Mouse (Mus musculus): Measurements from ENCODE around the gene Ccnd3. TPM values are rescaled to one million over a fixed set of nuclear protein-coding genes. Genes with fewer than 3 reads are reported as not detected.
A peak's percentile ranks its signal among the peaks of the same experiment; 100 is the strongest.

The Ccnd3 gene
- total RNA-seq (2014; fragmentation: Nextera tagmentation): 99.8 and 128 TPM in 2 replicates
- total RNA-seq (2017): 35.5 and 35.9 TPM in 2 replicates

GRCm38 (mm10) chr17:47504941-47505346 is at the start of gene Ccnd3:
TSS of gene Ccnd3 (plus strand) at chr17:47505051.
- peak; percentile 44 for ATAC-seq (replicated peaks; ENCODE audit: poor library complexity, severe bottlenecking)

DNA sequence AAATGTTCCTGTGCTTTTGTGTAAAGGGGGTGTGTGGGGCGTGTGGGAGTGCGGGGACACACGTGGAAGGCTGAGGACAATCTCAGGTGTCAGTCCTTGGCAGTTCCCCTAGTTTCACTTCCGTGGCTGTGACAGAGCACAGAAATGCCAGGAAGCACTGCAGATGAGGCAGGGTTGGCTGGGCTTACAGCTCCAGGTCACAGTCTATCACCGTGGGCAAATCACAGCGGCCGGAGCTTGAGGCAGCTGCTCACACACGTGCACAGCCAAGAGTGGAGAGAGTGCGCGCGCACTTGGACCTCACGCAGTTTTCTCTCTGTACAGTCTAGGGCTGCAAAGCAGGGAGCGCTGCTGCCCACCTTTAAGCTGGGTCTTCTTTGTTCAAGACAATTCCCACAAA is 46.5 kb upstream of the Ccnd3 start:
- peak; percentile 36 for ATAC-seq (replicated peaks; ENCODE audit: poor library complexity, severe bottlenecking)

- no peak for ATAC-seq (replicated peaks; ENCODE audit: poor library complexity, severe bottlenecking)
These were observed 45.9 kb upstream of the Ccnd3 start for GRCm38 (mm10) chr17:47458936-47459335.

GRCm38 (mm10) chr17:47459341-47459919 is 45.4 kb upstream of the Ccnd3 start:
- ATAC-seq (replicated peaks; ENCODE audit: poor library complexity, severe bottlenecking): no peak

GRCm38 (mm10) chr17:47461688-47462087 is 43.2 kb upstream of the Ccnd3 start:
- no peak for ATAC-seq (replicated peaks; ENCODE audit: poor library complexity, severe bottlenecking)

DNA sequence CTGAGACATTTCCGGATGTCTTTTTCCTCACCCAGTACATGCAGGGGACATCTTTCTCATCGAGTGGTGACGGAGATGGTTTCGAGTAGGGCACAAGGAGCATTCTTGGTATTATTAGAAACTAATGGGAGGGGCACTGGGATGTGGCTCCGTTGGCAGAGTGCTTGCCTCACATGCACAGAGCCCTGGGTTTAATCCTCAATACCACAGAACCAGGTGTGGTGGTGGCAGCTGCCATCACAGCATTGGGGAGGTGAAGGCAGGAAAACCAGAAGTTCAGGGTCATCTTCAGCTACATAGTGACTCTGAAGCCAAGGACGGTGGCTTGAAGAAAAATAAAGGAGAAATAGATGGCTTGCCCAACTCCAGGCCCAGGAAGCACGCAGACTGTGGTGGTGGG is 42.6 kb upstream of the Ccnd3 start:
- ATAC-seq (replicated peaks; ENCODE audit: poor library complexity, severe bottlenecking): no peak

DNA sequence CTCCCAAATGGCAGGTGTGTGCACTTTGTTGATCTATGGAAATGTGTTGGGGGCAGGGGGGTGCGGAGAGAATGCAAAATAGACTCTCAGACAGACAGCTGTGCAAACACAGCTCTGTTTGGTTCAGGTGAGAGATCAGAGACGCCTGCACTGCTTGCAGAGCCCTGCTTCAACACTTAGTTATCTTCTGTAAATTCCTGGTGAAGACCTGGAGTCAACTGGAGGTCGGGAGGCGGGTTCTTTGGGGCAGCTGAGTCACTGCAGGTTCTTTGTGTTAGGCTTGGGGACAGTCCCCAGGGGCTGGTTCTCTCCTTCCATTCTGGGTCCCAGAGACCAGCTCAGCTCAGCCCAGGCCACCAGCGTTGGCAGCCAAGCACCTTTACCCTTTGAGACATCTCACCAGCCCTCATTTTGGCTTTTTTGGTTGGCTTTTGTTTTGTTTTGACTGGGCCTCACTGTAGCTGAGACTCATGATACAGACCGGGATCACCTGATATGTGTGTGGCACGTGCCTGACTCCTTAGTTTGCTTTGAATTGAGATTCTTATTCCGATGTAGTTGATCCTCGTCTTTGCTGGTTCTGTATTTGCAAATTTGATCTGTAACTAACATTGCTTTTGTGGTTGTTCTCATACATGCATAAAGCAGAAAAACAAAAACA is 42.0 kb upstream of the Ccnd3 start:
- ATAC-seq (replicated peaks; ENCODE audit: poor library complexity, severe bottlenecking): no peak

DNA sequence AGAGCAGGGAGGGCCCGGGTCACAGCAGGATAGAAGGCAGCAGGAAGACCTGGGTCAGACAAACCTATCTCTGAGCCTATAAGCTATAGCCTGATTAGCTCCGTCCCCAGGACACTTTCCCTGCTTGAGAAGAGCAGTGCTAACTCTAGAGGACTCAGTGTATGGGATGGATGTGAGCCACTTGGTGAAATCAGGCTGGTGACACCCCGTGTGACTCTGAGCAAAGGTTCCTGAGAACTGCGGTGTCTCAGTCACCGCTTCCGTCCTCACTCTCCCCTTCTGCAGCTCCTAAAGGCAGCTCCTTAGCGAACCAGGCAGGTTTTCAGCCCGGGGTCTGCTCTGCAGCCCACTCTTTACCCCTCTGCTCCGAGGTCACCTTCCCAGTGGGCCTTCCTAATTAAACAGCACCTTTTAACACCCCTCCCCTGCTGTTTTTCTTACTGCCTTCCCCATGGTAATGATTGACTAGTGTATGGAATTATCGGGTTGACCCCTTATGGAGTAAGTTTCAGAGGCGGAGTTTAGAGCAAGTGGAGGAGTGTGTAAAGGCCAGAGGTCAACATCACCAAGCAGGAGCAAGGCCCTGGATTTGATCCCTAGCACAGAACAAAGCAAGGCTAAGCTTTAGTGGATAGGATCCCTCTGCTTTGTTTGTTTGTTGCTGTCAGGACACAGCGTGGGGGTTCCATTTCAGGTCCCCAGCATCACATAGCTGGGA is 40.4 kb upstream of the Ccnd3 start:
- no peak for ATAC-seq (replicated peaks; ENCODE audit: poor library complexity, severe bottlenecking)

- no peak for ATAC-seq (replicated peaks; ENCODE audit: poor library complexity, severe bottlenecking)
These were observed 39.8 kb upstream of the Ccnd3 start for GRCm38 (mm10) chr17:47465016-47465415.

DNA sequence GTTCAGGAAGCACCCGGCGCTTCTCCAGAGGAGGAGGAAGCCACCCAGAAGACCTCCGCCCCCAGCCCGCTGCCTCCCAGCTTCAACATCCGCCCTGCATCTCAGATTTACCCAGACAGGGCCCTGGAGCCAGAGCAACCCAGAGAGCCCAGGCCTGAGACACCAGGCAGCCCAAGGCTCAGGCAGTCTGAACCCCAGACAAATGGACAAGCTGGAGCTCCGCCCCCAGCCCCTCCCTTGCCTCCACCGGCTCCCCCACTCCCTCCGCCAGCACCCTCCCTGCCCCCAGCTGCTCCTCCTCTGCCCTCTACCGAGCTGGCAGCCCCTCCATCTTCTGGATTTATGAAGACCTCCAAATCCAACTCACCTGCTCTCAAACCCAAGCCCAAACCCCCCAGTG is 38.6 kb upstream of the Ccnd3 start:
- no peak for ATAC-seq (replicated peaks; ENCODE audit: poor library complexity, severe bottlenecking)

- no peak for ATAC-seq (replicated peaks; ENCODE audit: poor library complexity, severe bottlenecking)
These were observed 37.2 kb upstream of the Ccnd3 start for GRCm38 (mm10) chr17:47467659-47468058.

GRCm38 (mm10) chr17:47468063-47468462 is 36.8 kb upstream of the Ccnd3 start:
- ATAC-seq (replicated peaks; ENCODE audit: poor library complexity, severe bottlenecking): no peak

GRCm38 (mm10) chr17:47468466-47468865 is 36.4 kb upstream of the Ccnd3 start:
- no peak for ATAC-seq (replicated peaks; ENCODE audit: poor library complexity, severe bottlenecking)

DNA sequence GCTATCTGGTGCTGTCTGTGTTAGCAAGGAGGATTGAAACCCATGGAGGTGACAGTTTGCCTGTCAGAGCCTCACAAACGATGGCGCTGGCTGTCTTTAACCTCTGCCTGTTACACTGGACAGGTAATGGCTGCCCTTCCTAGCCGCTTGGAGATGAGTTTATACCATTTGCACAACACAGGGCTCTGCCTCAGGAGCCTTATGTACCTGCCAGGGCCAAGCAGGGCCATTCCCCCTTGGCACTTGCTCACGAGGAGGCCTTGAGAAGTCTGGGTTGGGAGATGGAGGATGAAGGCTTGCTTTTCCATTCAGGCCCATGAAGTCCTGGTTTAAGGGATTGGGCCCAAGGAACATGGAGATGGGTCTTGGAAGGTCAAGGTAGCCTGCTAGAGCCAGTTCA is 35.2 kb upstream of the Ccnd3 start:
- no peak for ATAC-seq (replicated peaks; ENCODE audit: poor library complexity, severe bottlenecking)

DNA sequence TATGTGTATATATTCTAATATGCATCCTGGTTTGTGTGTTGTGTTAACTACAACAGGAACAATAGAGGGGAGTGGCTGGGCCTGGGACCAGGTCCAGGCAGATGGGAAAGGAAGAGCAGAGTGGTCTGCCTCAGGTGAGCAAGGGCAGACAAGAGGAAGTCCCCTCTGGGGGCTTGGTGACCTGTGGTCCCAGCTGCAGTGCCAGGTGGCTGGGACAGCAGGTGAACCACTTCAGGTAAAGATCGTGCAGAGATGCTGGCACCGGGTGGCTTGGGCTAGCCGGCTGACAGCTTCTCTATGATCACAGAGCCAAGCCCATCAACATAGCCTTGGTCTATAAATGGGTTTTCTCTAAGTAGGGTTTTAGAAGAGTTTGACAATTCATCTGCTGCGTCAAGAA is 34.7 kb upstream of the Ccnd3 start:
- ATAC-seq (replicated peaks; ENCODE audit: poor library complexity, severe bottlenecking): no peak

DNA sequence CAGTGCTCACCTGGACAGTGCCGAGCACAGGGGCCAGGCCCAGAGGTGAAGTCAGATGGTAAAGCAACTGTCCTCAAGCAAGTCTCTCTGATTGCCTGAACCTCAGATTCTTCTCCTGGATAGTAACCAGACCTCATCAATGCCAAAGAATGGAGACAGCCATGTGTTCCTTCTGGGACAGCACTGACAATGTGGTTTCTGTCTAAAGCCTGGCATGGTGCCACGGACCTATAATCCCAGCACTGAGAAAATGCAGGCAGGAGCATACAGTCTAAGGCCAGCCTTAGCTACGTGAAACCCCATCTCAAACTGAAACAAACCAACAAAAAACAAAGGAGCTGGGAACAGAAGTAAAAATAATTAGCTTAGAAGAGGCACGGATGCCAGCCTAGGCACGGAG is 34.2 kb upstream of the Ccnd3 start:
- ATAC-seq (replicated peaks; ENCODE audit: poor library complexity, severe bottlenecking): no peak

DNA sequence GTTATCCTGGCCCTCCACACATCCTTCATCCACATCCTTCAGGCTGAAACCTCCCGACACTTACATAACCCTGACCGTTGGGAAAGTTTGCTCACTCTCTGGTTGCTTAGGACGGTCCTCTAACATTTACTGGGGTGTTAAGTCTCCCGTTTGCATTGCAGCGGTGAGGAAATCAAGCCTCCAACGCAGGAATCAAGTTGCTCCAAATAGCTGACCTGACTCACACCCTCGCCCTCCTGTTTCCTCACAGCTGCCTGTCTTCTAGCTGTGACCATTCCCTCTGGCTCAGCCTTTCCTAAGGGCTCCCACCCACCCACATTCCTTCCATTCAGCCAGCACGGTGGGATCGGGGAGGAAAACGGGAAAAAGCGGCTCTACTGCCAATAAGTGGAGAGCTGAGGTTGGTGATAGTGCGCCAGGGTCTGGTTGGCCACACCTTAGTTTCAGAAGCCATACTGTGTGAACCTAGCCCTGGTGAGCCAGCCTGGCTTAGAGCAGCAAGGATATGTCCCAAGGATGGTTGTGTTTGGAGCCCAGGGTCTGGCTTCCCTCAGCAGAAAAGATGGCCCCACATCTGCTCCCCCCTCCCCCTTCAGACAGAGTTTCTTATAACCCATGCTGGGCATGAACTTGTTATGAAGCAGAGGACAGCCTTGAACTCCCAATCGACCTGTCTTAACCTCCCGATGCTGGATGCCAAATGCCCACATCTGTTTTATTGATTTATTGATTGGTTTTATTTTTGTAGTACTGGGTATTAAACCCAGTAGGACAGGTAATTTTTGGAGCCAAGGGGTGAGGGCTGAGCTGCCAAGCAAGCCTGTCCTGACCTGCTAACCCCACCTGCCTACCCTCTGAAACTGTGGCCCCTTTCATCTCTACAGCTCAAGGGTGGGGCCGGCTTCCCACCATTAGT is 32.2 kb upstream of the Ccnd3 start:
- no peak for ATAC-seq (replicated peaks; ENCODE audit: poor library complexity, severe bottlenecking)

GRCm38 (mm10) chr17:47473434-47473974 is 31.3 kb upstream of the Ccnd3 start:
- ATAC-seq (replicated peaks; ENCODE audit: poor library complexity, severe bottlenecking): peak; percentile 78

- no peak for ATAC-seq (replicated peaks; ENCODE audit: poor library complexity, severe bottlenecking)
These were observed 30.6 kb upstream of the Ccnd3 start for GRCm38 (mm10) chr17:47474250-47474649.

DNA sequence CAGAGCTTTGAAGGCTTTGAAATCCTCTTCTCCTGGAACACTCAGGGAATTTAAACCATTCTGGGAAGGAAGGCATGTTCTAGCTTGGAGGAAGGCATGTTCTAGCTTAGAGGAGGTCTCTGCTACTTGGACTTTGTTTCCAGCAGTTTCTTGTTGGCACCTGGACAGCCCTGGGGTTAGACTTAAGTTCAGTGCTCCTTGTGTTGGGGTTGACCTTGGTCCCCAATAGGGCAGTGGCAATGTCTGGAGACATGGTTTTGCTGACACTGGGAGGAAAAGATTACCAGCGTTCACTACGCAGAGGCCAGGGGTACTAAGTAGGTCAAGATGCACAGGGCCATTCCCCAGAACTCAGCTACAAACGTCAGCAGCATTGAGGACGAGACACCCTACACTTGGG is 29.7 kb upstream of the Ccnd3 start:
- ATAC-seq (replicated peaks; ENCODE audit: poor library complexity, severe bottlenecking): no peak

All from granulocyte monocyte progenitor cell, adult 5-6 weeks (primary cell).